Mouse (Mus musculus) bone marrow, adult 2 months (tissue): ENCODE results near the gene Otud7a.

Experiments used
- CTCF ChIP-seq: fragments of 200-500 bp; IDR thresholded peaks from 2 replicates; pipeline ENCODE4 v1.5.1; 2011; ENCODE audit warnings: low read length, control low read depth; ENCODE audit not compliant: control insufficient read depth, insufficient read depth
- POLR2A ChIP-seq: fragments of 200-500 bp; IDR thresholded peaks from 2 replicates; pipeline ENCODE4 v1.6.1; 2011; ENCODE audit warnings: low read depth, mild to moderate bottlenecking, control low read depth, low read length, borderline replicate concordance; ENCODE audit not compliant: control insufficient read depth

GRCm38 (mm10) chr7:63556324-63556723 lies 111.8 kb downstream of the Otud7a start:
- TF ChIP-seq POLR2A: no peak
- no peak for TF ChIP-seq CTCF
